Mouse (Mus musculus) MEL (cell line): ENCODE measurements around the gene Ptbp1. TPM values are rescaled to one million over a fixed set of nuclear protein-coding genes. Genes with fewer than 3 reads are reported as not detected.
A peak's percentile ranks its signal among the peaks of the same experiment; 100 is the strongest.

ENCODE experiments used
- DNase-seq: peaks from one replicate; pipeline ENCODE4 v3.0.0; 2011; ENCODE audit warnings: low read depth, low spot score
- H3K27ac ChIP-seq: 2 replicates; pipeline ENCODE4 v1.5.1; 2012; ENCODE audit warnings: low read depth, mild to moderate bottlenecking, control low read depth, low read length, moderate library complexity; ENCODE audit not compliant: control insufficient read depth
- H3K27me3 ChIP-seq, 2 experiments: fragments of 150-350 bp in 1 of 2; sonication (generic) in 1 of 2; 2 replicates each; pipeline ENCODE4 v1.6.1; 2012; ENCODE audit warnings: low read length in 2 of 2, mild to moderate bottlenecking in 2 of 2, improper control_type of control experiment in 1 of 2, moderate library complexity in 1 of 2; ENCODE audit not compliant: insufficient read depth in 2 of 2, control insufficient read depth in 1 of 2
- H3K36me3 ChIP-seq, 2 experiments: 2 replicates each; pipeline ENCODE4 v1.6.1; 2012 to 2014; ENCODE audit warnings: low read length in 2 of 2, improper control_type of control experiment in 1 of 2, inconsistent platforms in 1 of 2, mild to moderate bottlenecking in 1 of 2; ENCODE audit not compliant: insufficient read depth in 2 of 2, control insufficient read depth in 1 of 2
- H3K4me1 ChIP-seq, 2 experiments: fragments of 150-350 bp in 1 of 2; sonication (generic) in 1 of 2; 2 replicates each; pipeline ENCODE4 v1.6.1; 2012; ENCODE audit warnings: low read length in 2 of 2, improper control_type of control experiment in 1 of 2, mild to moderate bottlenecking in 1 of 2; ENCODE audit not compliant: insufficient read depth in 2 of 2, control insufficient read depth in 1 of 2
- H3K4me3 ChIP-seq, 2 experiments: fragments of 150-350 bp in 1 of 2; sonication (generic) in 1 of 2; 2 replicates each; pipeline ENCODE4 v1.5.1; 2012; ENCODE audit warnings: low read depth in 2 of 2, low read length in 2 of 2, mild to moderate bottlenecking in 2 of 2, moderate library complexity in 2 of 2, control low read depth in 1 of 2, improper control_type of control experiment in 1 of 2; ENCODE audit not compliant: control insufficient read depth in 1 of 2, insufficient read depth in 1 of 2
- H3K79me2 ChIP-seq: 2 replicates; pipeline ENCODE4 v1.6.1; 2012; ENCODE audit warnings: mild to moderate bottlenecking, low read length, moderate library complexity; ENCODE audit not compliant: control insufficient read depth, poor library complexity, insufficient read depth
- H3K9ac ChIP-seq: 2 replicates; pipeline ENCODE4 v1.6.1; 2012; ENCODE audit warnings: low read depth, mild to moderate bottlenecking, control low read depth, low read length, moderate library complexity; ENCODE audit not compliant: control insufficient read depth, poor library complexity, severe bottlenecking
- H3K9me3 ChIP-seq: fragments of 150-350 bp; sonication (generic); replicated peaks from 2 replicates; pipeline ENCODE4 v1.6.1; 2012; ENCODE audit warnings: mild to moderate bottlenecking, low read length, improper control_type of control experiment, moderate library complexity; ENCODE audit not compliant: insufficient read depth
- CTCF ChIP-seq, 3 experiments: IDR thresholded peaks in 2 of 3; conservative IDR thresholded peaks in 1 of 3; 2 replicates each; pipeline ENCODE4 v1.5.1; 2011 to 2012; ENCODE audit warnings: low read length in 3 of 3, low read depth in 2 of 3, mild to moderate bottlenecking in 2 of 3, improper control_type of control experiment in 1 of 3, inconsistent platforms in 1 of 3, mixed read lengths in 1 of 3, moderate library complexity in 1 of 3; ENCODE audit not compliant: control insufficient read depth in 1 of 3, insufficient read depth in 1 of 3, poor library complexity in 1 of 3, severe bottlenecking in 1 of 3
- E2F4 ChIP-seq: IDR thresholded peaks from 2 replicates; pipeline ENCODE4 v1.6.1; 2011; ENCODE audit warnings: low read depth, low read length, improper control_type of control experiment, borderline replicate concordance
- ELF1 ChIP-seq: IDR thresholded peaks from 2 replicates; pipeline ENCODE4 v1.6.1; 2014; ENCODE audit warnings: low read depth, mild to moderate bottlenecking, inconsistent platforms, low read length, improper control_type of control experiment, moderate library complexity
- EP300 ChIP-seq, 2 experiments: IDR thresholded peaks; 2 replicates each; pipeline ENCODE4 v1.6.1; 2011; ENCODE audit warnings: improper control_type of control experiment in 2 of 2, low read length in 2 of 2, low read depth in 1 of 2, mild to moderate bottlenecking in 1 of 2
- ETS1 ChIP-seq: IDR thresholded peaks from 2 replicates; pipeline ENCODE4 v1.6.1; 2012; ENCODE audit warnings: low read depth, mild to moderate bottlenecking, inconsistent platforms, low read length, improper control_type of control experiment, moderate library complexity
- GABPA ChIP-seq: IDR thresholded peaks from 2 replicates; pipeline ENCODE4 v1.6.1; 2012; ENCODE audit warnings: low read depth, mild to moderate bottlenecking, inconsistent platforms, low read length, improper control_type of control experiment, moderate library complexity
- HCFC1 ChIP-seq: IDR thresholded peaks from 2 replicates; pipeline ENCODE4 v1.6.1; 2012; ENCODE audit warnings: low read depth, mild to moderate bottlenecking, inconsistent platforms, low read length, improper control_type of control experiment, moderate library complexity
- KAT2A ChIP-seq: conservative IDR thresholded peaks from 2 replicates; pipeline ENCODE4 v1.6.1; 2012; ENCODE audit warnings: low read depth, low read length, improper control_type of control experiment, inconsistent platforms
- MAZ ChIP-seq: IDR thresholded peaks from 2 replicates; pipeline ENCODE4 v1.6.1; 2012; ENCODE audit warnings: low read depth, mild to moderate bottlenecking, inconsistent platforms, low read length, improper control_type of control experiment
- MYC ChIP-seq: IDR thresholded peaks from 2 replicates; pipeline ENCODE4 v1.6.1; 2011; ENCODE audit warnings: low read depth, mild to moderate bottlenecking, low read length, improper control_type of control experiment, moderate library complexity
- NELFE ChIP-seq: IDR thresholded peaks from 2 replicates; pipeline ENCODE4 v1.6.1; 2011; ENCODE audit warnings: low read depth, low read length, improper control_type of control experiment
- POLR2A ChIP-seq, 2 experiments: IDR thresholded peaks; 2 replicates each; pipeline ENCODE4 v1.6.1; 2011 to 2012; ENCODE audit warnings: low read length in 2 of 2, mild to moderate bottlenecking in 2 of 2, control low read depth in 1 of 2, improper control_type of control experiment in 1 of 2, low read depth in 1 of 2, moderate library complexity in 1 of 2; ENCODE audit not compliant: control insufficient read depth in 1 of 2, insufficient read depth in 1 of 2, poor library complexity in 1 of 2
- POLR2AphosphoS2 ChIP-seq: IDR thresholded peaks from 2 replicates; pipeline ENCODE4 v1.6.1; 2011; ENCODE audit warnings: low read length, improper control_type of control experiment
- TAL1 ChIP-seq: IDR thresholded peaks from 2 replicates; pipeline ENCODE4 v1.6.1; 2012; ENCODE audit warnings: mild to moderate bottlenecking, inconsistent platforms, low read length, moderate library complexity, mixed read lengths
- TBP ChIP-seq: IDR thresholded peaks from 2 replicates; pipeline ENCODE4 v1.8.0; 2011; ENCODE audit warnings: low read depth, low read length, improper control_type of control experiment
- USF2 ChIP-seq, 2 experiments: IDR thresholded peaks; 2 replicates each; pipeline ENCODE4 v1.6.1; 2011 to 2012; ENCODE audit warnings: improper control_type of control experiment in 2 of 2, low read length in 2 of 2, borderline replicate concordance in 1 of 2, inconsistent platforms in 1 of 2, low read depth in 1 of 2, mild to moderate bottlenecking in 1 of 2; ENCODE audit not compliant: insufficient read depth in 1 of 2
- ZKSCAN1 ChIP-seq: IDR thresholded peaks from 2 replicates; pipeline ENCODE4 v1.6.1; 2012; ENCODE audit warnings: low read depth, mild to moderate bottlenecking, inconsistent platforms, low read length, improper control_type of control experiment, moderate library complexity
- ZNF384 ChIP-seq: IDR thresholded peaks from 2 replicates; pipeline ENCODE4 v1.6.1; 2012; ENCODE audit warnings: low read depth, mild to moderate bottlenecking, inconsistent platforms, low read length, improper control_type of control experiment
- polyA plus RNA-seq, 2 experiments: library from polyadenylated mRNA; stranded (reverse) in 1 of 2; unstranded in 1 of 2; fragments of >175 nt in 1 of 2; fragments of >200 nt in 1 of 2; gene quantifications; 2 replicates each; pipeline versions ENCODE4 v1.2.1 to v1.2.4; 2012; ENCODE audit warnings: low replicate concordance in 2 of 2, low read depth in 1 of 2; ENCODE audit not compliant: insufficient read length in 2 of 2, insufficient read depth in 1 of 2, missing spikeins in 1 of 2
- total RNA-seq: library from RNA; depleted of rRNA; stranded (reverse); fragments of 300-350 nt; gene quantifications from 2 replicates; pipeline ENCODE4 v1.2.3, GENCODE M21; 2012

Gene Ptbp1
- total and polyA plus RNA-seq, 3 experiments, result 301 to 837 (median 329) TPM

DNA sequence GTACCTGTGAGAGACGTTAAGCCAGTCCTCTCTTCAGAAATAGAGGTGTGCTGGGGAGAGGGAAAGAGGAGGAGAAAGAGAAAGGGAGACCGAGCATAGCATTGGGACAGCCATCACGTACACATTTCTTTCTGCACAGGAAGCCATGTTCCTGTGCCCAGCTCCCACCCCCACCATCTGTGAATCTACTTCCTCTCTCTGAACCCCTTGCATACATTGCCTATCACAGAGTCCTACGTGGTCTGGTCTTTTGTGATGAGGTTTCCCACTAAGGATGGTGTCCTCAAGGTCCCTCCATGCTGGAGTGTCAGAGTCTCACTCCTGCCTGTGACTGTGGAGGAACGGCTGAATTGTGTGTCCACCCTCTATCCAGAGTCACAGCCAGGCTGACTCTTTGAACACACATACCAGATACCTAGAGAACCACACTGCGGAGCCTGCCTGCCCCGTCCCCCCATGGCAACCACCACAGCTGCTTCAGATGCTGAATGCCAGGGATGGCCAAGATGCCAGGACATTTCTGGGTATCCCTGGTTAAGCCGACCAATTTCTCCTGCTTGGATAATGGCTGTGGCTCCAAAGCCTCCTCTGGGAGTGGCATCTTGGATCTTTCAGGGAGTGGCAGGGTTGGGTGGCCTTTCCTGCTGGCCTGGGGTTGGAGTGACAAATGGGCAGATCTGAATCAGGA is 4.1 kb upstream of the Ptbp1 start:
- DNase-seq, result peak; percentile 64
- H3K27me3 ChIP-seq, result no peaks in the 10 kb centered on the region
- H3K4me3 ChIP-seq, result no peak overlapping the region
- H3K79me2 ChIP-seq, result peaks cover 23% of the 10 kb centered on the region
- no peak for TF ChIP-seq KAT2A
- no peak for TF ChIP-seq USF2 (IDR thresholded peaks at IDR 0.05; ENCODE audit: borderline replicate concordance in 1 of 2, insufficient read depth in 1 of 2, low read depth in 1 of 2, low read length in 2 of 2)
- TF ChIP-seq ZNF384, result peak; percentile 57; the same call in 1 of the 2 replicates
- TF ChIP-seq HCFC1, result 0 out of 2 replicates have a peak, but pooled peaks have one; percentile 28
- TF ChIP-seq TAL1, result peak; percentile 29; the same call in 1 of the 2 replicates
- TF ChIP-seq ZKSCAN1, result no peak
- no peak for TF ChIP-seq E2F4
- no peak for TF ChIP-seq TBP
- TF ChIP-seq ETS1, result no peak
- TF ChIP-seq NELFE, result peak; percentile 38; the same call in 1 of the 2 replicates
- TF ChIP-seq POLR2A (IDR thresholded peaks at IDR 0.05; ENCODE audit: control insufficient read depth in 1 of 2, insufficient read depth in 1 of 2, low read depth in 1 of 2, low read length in 2 of 2, poor library complexity in 1 of 2), result peak in 1 of 2 experiments; percentile 48; a peak in 1 of 4 replicates
- TF ChIP-seq EP300 (IDR thresholded peaks at IDR 0.05; ENCODE audit: low read depth in 1 of 2, low read length in 2 of 2), result no peak
- TF ChIP-seq ELF1, result 0 out of 2 replicates have a peak, but pooled peaks have one; percentile 31
- peak; percentile 54; the same call in 1 of the 2 replicates for TF ChIP-seq MYC
- TF ChIP-seq GABPA, result no peak
- peaks cover 0 to 13% of the 10 kb centered on the region in 2 experiments; a peak in 1 of 4 replicates for H3K36me3 ChIP-seq
- peak overlapping the region; percentile 7; the same call in 1 of the 2 replicates for H3K9ac ChIP-seq
- peaks cover 3 to 25% of the 10 kb centered on the region in 2 experiments for H3K4me1 ChIP-seq
- H3K9me3 ChIP-seq, result no peaks in the 10 kb centered on the region
- 0 out of 2 replicates have a peak overlapping the region, but pooled peaks have one; percentile 4 for H3K27ac ChIP-seq

DNA sequence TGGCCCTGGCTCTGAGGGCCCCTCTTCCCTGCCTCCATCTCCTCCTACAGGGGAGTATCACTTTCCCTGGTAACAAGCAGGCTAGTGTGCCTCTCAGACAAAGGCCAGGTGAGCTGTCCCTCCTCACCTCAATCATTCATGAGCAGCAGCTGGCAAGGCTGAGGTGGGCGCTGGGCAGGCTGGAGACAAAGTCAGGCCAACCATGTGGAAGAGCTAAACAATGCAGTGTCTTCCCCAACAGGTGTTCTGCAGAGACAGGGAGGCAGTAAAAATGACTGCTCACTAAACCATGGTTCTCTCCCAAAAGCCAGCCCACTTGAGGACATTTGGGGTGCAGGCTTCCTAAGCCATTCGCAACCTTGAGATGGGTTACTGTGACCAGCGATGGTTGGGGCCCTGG is 2.6 kb upstream of the Ptbp1 start:
- Histone ChIP-seq H3K4me1 (peaks cover 3 to 25% of the 10 kb centered on the region in 2 experiments), H3K79me2 (peaks cover 39% of the 10 kb centered on the region), H3K27ac (no peak overlapping the region)
- no peak for DNase-seq
- TF ChIP-seq ETS1 (no peak), CTCF (IDR thresholded peaks at IDR 0.05 in 2 of 3, conservative IDR thresholded peaks at IDR 0.05 in 1 of 3; ENCODE audit: control insufficient read depth in 1 of 3, insufficient read depth in 1 of 3, low read depth in 2 of 3, low read length in 3 of 3, poor library complexity in 1 of 3, severe bottlenecking in 1 of 3) (no peak), POLR2AphosphoS2 (no peak), MAZ (no peak)
- TF ChIP-seq, all 39 proteins: peak for 0
- peaks cover 1 to 16% of the 10 kb centered on the region in 2 experiments; a peak in 3 of 4 replicates for H3K36me3 ChIP-seq
- H3K4me3 ChIP-seq, result no peak overlapping the region
- no peaks in the 10 kb centered on the region for H3K9me3 ChIP-seq
- H3K9ac ChIP-seq, result peak overlapping the region; percentile 85
- H3K27me3 ChIP-seq, result no peaks in the 10 kb centered on the region
